Mouse (Mus musculus): Measurements from ENCODE around the gene Mtif3. TPM values are rescaled to one million over a fixed set of nuclear protein-coding genes. Genes with fewer than 3 reads are reported as not detected.
"Not testable (repeated sequence)": the region's sequence is repeated elsewhere in the genome, so short reads cannot be mapped to it uniquely, and the experiment has no call there.

Gene Mtif3
- polyA plus RNA-seq, 1 experiment from 2014 or later = 26.8 TPM

DNA sequence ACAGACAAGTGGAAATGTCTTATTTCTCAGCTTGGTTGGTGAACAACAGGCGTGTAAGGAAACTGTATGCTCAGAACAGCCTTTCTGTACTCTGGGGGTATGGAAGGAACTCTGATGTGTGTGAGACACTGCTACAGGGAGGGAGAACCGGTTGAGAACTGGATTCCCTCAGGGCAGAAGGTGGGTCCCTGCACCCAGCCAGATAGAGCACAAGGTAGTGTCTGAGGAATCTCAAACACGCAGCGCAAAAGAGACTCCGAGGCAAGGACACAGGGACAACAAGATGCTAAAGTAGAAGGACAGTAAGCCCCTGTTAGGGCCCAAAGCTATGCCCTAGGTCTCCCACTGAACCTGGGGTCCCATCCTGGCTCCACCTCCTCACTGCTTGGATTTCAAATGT lies 36.9 kb downstream of the Mtif3 start:
- no peak overlapping the region for H3K9ac ChIP-seq
- no peaks in the 10 kb centered on the region for H3K27me3 ChIP-seq (replicated peaks)
- H3K4me1 ChIP-seq = no peaks in the 10 kb centered on the region
- H3K9me3 ChIP-seq = no peaks in the 10 kb centered on the region
- H3K36me3 ChIP-seq = no peaks in the 10 kb centered on the region
- no peak overlapping the region for H3K4me2 ChIP-seq (replicated peaks)
- H3K27ac ChIP-seq = no peak overlapping the region
- H3K4me3 ChIP-seq = no peak overlapping the region
- no peak for ATAC-seq (ENCODE audit: low FRiP score, low read depth)
- 89% methylated on average over 5 of the region's 5 CpGs for WGBS

DNA sequence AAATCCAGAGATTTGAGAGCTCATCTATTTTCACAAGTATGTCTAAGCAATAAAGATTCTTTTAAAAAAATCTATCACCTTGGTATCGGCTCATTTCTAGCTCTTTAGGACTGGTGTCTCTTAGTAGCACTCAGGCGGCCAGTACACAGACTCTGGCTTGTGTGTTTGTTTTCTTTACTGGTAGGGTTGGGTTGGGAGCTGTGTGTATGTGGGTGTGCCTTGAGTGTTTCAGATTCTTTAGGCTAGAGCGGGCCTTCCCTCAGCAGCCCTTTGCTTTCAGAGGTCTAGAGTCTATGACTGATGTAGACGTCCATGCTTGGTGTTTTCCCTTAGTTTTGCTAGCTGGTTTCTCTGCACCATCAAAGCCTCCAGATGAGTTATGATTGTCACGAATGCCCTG lies 40.1 kb downstream of the Mtif3 start:
- WGBS = 78% methylated on average over 5 of the region's 5 CpGs
- Histone ChIP-seq H3K27ac (no peak overlapping the region), H3K27me3 (replicated peaks) (no peaks in the 10 kb centered on the region), H3K9me3 (no peaks in the 10 kb centered on the region), H3K9ac (no peak overlapping the region), H3K36me3 (no peaks in the 10 kb centered on the region), H3K4me3 (no peak overlapping the region), H3K4me1 (peaks cover 16% of the 10 kb centered on the region), H3K4me2 (replicated peaks) (no peak overlapping the region)
- no peak for ATAC-seq (ENCODE audit: low FRiP score, low read depth)

DNA sequence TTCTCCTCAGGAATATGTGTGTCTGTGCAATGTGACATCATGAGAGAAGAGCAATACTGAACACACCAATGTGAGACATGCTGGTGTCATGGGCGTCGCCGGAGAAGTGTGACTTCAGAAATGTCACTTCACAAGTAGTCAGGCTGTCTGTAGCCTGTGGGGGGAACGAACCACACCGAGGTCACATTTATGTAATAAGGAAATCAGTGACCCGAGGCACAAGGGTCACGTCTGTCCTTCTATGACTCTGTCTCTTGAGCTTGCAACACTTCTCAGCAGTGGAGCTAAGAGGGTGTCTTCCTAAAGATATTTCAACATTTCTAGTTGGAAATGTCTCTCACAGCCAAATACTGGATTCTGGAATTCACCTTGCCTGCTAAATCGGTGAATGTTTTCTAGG lies 42.4 kb downstream of the Mtif3 start:
- Histone ChIP-seq H3K9me3 (no peaks in the 10 kb centered on the region), H3K9ac (no peak overlapping the region), H3K36me3 (no peaks in the 10 kb centered on the region), H3K4me2 (replicated peaks) (peak overlapping the region; percentile 67), H3K27ac (no peak overlapping the region), H3K27me3 (replicated peaks) (no peaks in the 10 kb centered on the region), H3K4me1 (peaks cover 16% of the 10 kb centered on the region), H3K4me3 (no peak overlapping the region; the same call in 1 of the 2 replicates)
- ATAC-seq (ENCODE audit: low FRiP score, low read depth) = no peak
- 33% methylated on average over 8 of the region's 8 CpGs for WGBS

DNA sequence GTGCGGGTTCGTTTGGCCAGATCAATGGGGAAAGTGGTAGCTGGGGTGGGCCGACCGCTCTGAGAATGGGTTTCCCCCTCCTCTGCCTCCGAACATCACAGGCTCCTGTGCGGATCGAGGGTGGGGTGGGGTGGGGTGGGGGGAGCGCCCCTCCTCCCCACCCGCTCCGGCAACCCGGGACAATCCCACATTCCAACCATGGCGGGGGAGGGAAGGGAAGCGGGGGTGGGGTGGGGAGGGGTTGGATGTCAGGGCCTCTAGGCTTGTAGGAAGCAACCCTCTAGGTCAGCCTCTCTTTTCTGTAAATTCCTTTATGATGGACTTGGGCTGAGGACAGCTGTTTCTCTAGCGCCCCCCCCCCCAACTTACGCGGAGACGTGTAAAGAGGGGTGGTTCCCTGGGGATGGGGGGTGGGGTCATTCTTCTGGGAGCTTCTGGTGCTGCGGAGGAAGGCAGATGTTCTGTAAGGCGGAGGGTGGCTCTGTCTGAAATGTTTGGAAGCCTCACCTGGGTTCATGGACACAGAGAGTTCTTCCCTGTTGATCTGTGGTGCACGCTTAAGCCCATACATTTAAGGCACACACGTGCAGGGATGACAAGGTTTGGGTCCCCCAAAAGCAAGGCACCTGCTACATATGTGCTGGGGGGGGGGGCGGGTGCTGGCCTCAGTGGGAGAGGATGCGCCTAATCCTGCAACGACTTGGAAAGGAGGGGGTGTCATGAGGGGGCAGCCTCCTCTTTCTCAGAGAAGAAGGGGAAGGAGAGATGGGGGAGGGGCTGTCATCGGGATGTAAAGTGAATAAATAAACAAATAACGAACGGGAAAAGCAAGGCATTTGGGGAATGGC lies 43.1 kb downstream of the Mtif3 start:
- WGBS = 1% methylated on average over 25 of the region's 27 CpGs
- Histone ChIP-seq H3K9ac (peak overlapping the region; percentile 40), H3K4me1 (peaks cover 16% of the 10 kb centered on the region), H3K4me2 (replicated peaks) (peak overlapping the region; percentile 67), H3K27me3 (replicated peaks) (no peaks in the 10 kb centered on the region), H3K4me3 (peak overlapping the region; percentile 23), H3K9me3 (no peaks in the 10 kb centered on the region), H3K27ac (no peak overlapping the region), H3K36me3 (no peaks in the 10 kb centered on the region)
- peak; percentile 58 for ATAC-seq (ENCODE audit: low FRiP score, low read depth)

DNA sequence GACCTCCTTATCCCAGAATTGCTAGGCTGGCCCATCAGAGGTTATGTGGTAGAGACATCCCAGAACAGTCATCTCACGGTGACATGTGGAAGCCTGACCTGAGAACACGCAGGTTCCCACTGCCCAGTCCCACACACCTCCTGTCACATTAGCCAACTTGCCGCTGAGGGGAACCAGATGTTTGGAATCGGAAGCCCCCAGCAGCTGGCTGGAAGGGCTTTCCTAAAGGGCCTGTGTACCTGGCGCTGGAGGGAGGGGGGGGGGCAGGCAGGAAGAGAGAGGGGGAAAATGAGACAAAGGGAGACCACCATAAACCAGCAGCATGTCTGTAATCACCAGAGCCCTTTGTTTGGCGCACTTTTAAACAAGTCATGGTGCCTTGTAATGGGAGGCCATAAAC lies 43.7 kb downstream of the Mtif3 start:
- H3K4me2 ChIP-seq (replicated peaks) = peak overlapping the region; percentile 67
- no peaks in the 10 kb centered on the region for H3K27me3 ChIP-seq (replicated peaks)
- ATAC-seq (ENCODE audit: low FRiP score, low read depth) = peak; percentile 56
- 6% methylated on average over 6 of the region's 6 CpGs for WGBS
- H3K4me1 ChIP-seq = peaks cover 16% of the 10 kb centered on the region
- no peaks in the 10 kb centered on the region for H3K9me3 ChIP-seq
- H3K4me3 ChIP-seq = peak overlapping the region; percentile 23; the same call in 1 of the 2 replicates
- no peak overlapping the region for H3K27ac ChIP-seq
- 0 out of 2 replicates have a peak overlapping the region, but pooled peaks have one; percentile 40 for H3K9ac ChIP-seq
- no peaks in the 10 kb centered on the region for H3K36me3 ChIP-seq

DNA sequence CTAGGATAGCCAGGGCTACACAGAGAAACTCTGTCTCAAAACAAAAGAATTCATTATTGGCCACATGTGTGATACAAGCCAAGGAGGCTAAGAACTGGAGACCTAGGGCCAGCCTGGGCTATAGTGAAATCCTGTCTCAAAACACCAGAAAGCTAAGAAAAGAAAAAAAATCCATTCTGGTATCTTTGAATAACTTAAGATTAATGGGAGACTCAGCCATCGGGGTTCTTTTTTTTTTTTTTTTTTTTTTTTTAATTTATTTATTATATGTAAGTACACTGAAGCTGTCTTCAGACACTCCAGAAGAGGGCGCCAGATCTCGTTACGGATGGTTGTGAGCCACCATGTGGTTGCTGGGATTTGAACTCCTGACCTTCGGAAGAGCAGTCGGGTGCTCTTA lies 46.2 kb downstream of the Mtif3 start:
- H3K4me1 ChIP-seq = peaks cover 16% of the 10 kb centered on the region
- not testable (repeated sequence) for H3K4me3 ChIP-seq; H3K9ac ChIP-seq; H3K27ac ChIP-seq; H3K9me3 ChIP-seq; H3K4me2 ChIP-seq (replicated peaks); ATAC-seq (ENCODE audit: low FRiP score, low read depth); H3K27me3 ChIP-seq (replicated peaks); H3K36me3 ChIP-seq
- 88% methylated on average over 6 of the region's 6 CpGs for WGBS

DNA sequence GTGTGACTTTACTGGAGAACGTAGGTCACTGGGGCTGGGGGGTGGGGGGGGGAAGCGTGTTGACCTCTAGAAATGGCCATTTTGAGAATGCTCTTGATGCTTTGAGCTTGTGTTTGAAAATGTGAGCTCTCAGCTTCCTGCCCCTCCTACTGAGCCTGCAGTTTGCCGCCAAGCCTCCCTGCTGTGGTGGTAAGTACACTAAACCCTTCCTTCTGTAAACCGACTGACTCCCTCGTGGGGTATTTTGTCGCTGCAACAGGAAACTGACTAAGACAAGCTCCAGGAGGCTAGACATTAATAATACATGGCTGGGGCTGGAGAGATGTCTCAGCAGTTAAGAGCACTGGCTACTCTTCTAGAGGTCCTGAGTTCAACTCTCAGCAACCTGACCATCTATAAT lies 46.8 kb downstream of the Mtif3 start:
- no peak for ATAC-seq (ENCODE audit: low FRiP score, low read depth)
- H3K4me1 ChIP-seq = peaks cover 16% of the 10 kb centered on the region
- no peaks in the 10 kb centered on the region for H3K9me3 ChIP-seq
- no peak overlapping the region for H3K27ac ChIP-seq
- no peaks in the 10 kb centered on the region for H3K36me3 ChIP-seq
- 35% methylated on average over 6 of the region's 6 CpGs for WGBS
- no peak overlapping the region for H3K4me3 ChIP-seq
- peaks cover 9% of the 10 kb centered on the region; the same call in 1 of the 2 replicates for H3K27me3 ChIP-seq (replicated peaks)
- H3K9ac ChIP-seq = no peak overlapping the region
- H3K4me2 ChIP-seq (replicated peaks) = no peak overlapping the region

DNA sequence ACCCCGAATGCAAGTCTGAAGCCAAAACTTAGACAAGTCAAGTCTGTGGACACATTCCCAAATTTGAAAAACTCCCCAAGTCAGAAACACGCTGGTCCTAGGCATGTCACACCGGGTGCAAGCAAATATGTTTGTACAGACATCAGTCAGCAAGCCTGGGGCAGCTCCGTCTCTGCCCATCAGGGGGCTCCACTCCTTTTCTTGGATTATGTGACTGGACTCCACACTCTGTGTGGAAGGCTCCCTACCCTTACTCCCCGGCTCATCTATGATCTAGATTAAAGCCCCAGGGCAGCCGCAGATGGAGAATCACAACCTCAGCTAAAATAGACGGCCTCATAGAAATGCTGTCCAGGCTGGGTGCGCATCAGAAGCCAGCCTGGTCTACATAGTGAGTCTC lies 47.3 kb downstream of the Mtif3 start:
- no peak overlapping the region for H3K4me3 ChIP-seq
- H3K27me3 ChIP-seq (replicated peaks) = peaks cover 9% of the 10 kb centered on the region; the same call in 1 of the 2 replicates
- no peaks in the 10 kb centered on the region for H3K36me3 ChIP-seq
- H3K27ac ChIP-seq = no peak overlapping the region
- H3K9me3 ChIP-seq = no peaks in the 10 kb centered on the region
- no peak overlapping the region for H3K4me2 ChIP-seq (replicated peaks)
- H3K9ac ChIP-seq = no peak overlapping the region
- no peak for ATAC-seq (ENCODE audit: low FRiP score, low read depth)
- WGBS = 76% methylated on average over 8 of the region's 8 CpGs
- peaks cover 16% of the 10 kb centered on the region for H3K4me1 ChIP-seq

DNA sequence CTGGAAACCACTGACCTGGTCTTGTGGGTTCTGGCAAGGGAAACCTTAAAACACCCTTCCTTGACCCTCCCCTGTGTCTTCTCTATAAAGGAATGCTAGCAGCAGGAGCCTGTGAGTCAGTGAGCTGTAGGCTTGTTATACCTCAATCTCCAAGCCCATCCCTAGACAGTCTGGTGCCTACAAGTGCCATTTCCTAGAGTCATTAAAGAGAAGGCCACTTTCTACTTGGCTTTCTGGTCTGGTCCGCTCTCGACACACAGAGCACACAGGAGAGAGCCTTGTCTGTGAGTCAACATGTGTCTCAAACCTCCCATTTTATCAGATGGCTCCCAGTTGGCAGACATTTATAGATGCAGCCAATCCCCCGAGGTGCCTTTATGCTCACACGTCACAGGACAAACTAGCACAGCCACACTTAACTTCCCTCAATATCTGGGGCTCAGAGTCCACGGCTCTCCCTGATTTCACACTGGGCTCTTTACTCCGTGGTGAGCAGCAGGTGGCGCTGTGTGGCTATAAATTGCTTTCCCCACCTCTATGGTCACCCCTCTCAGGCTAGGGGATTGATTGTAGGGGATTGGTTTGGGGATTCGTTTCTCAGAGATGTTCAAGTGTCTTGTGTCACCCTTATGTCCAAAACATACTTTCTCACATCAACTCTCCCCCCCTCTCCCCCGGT lies 49.4 kb downstream of the Mtif3 start:
- Histone ChIP-seq H3K27me3 (replicated peaks) (peaks cover 9% of the 10 kb centered on the region; the same call in 1 of the 2 replicates), H3K27ac (no peak overlapping the region), H3K4me3 (no peak overlapping the region), H3K4me2 (replicated peaks) (no peak overlapping the region), H3K36me3 (no peaks in the 10 kb centered on the region), H3K9ac (no peak overlapping the region), H3K9me3 (no peaks in the 10 kb centered on the region), H3K4me1 (no peaks in the 10 kb centered on the region)
- ATAC-seq (ENCODE audit: low FRiP score, low read depth) = no peak
- WGBS = 25% methylated on average over 9 of the region's 9 CpGs

DNA sequence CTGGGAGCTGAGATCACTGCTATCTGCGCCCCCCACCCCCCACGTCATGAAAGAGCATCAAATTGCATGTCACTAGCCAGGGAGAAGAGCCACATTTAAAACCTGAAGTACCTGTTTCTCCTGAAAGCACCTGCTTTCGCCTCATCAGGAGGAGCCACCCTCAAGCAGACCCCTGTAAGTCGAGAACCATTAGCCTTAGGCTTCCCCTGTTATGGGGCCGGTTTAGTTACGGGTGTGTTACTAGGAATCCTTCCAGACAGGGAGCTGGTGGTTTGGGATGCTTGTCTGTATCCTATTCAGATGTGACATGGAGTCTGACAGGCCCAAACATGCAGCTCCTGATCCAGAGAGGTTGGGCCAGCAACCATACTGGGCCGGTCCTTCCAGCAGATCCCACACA lies 50.2 kb downstream of the Mtif3 start:
- peaks cover 9% of the 10 kb centered on the region; the same call in 1 of the 2 replicates for H3K27me3 ChIP-seq (replicated peaks)
- no peaks in the 10 kb centered on the region for H3K4me1 ChIP-seq
- H3K4me3 ChIP-seq = no peak overlapping the region
- no peak overlapping the region for H3K27ac ChIP-seq
- H3K9me3 ChIP-seq = no peaks in the 10 kb centered on the region
- no peaks in the 10 kb centered on the region for H3K36me3 ChIP-seq
- no peak overlapping the region for H3K9ac ChIP-seq
- ATAC-seq (ENCODE audit: low FRiP score, low read depth) = no peak
- no peak overlapping the region for H3K4me2 ChIP-seq (replicated peaks)
- WGBS = 88% methylated on average over 7 of the region's 7 CpGs

DNA sequence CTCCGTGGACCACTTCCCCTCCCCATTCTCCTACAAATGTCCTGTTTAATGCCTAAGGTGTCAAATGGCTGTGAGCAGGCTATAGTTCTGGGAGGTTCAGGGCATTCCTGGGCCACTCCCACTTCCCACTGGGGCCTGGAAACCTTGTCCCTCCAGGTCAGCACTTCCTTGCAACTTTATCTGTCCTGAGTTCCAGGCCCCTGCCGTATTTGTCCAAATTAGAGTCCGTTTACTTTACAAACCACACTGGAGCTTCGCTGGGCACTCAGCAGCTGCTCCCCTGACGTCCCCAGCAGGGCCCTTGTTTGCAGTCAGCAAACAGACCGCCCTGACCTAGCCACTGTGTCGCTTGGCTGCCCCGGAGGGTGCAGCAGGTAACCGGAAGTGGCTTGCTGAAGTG lies 51.4 kb downstream of the Mtif3 start:
- H3K9ac ChIP-seq = no peak overlapping the region
- H3K9me3 ChIP-seq = no peaks in the 10 kb centered on the region
- H3K36me3 ChIP-seq = no peaks in the 10 kb centered on the region
- H3K4me3 ChIP-seq = no peak overlapping the region
- H3K27ac ChIP-seq = no peak overlapping the region
- WGBS = 20% methylated on average over 9 of the region's 9 CpGs
- peaks cover 9% of the 10 kb centered on the region; the same call in 1 of the 2 replicates for H3K27me3 ChIP-seq (replicated peaks)
- no peaks in the 10 kb centered on the region for H3K4me1 ChIP-seq
- no peak overlapping the region for H3K4me2 ChIP-seq (replicated peaks)
- no peak for ATAC-seq (ENCODE audit: low FRiP score, low read depth)

DNA sequence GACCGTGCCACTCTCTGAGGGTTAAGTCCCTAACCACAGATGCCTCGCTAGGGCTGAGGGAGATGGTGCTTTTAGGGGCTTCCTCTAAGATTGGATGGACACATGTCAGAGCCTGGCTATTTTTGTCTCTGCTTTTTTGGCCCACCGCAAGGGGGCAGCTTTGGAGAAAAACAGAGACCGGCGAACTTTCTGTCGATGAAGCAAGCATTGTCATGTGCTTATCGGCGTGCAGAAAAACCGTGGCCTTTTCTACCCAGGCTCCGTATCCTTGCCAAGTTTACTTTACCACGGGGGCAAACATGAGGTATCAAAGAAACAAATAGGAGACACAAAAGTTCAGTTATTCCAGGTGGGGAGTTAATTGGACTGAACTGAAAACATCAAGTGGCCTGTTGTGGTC lies 55.0 kb downstream of the Mtif3 start:
- Histone ChIP-seq H3K4me2 (replicated peaks) (no peak overlapping the region), H3K4me3 (no peak overlapping the region)

More for the DNA sequence above, 55.0 kb downstream of the Mtif3 start:
- Histone ChIP-seq H3K4me1 (no peaks in the 10 kb centered on the region), H3K36me3 (no peaks in the 10 kb centered on the region), H3K27me3 (replicated peaks) (peaks cover 4% of the 10 kb centered on the region; the same call in 1 of the 2 replicates), H3K9ac (no peak overlapping the region), H3K9me3 (no peaks in the 10 kb centered on the region), H3K27ac (no peak overlapping the region)
- 58% methylated on average over 11 of the region's 11 CpGs for WGBS
- no peak for ATAC-seq (ENCODE audit: low FRiP score, low read depth)

All from neural tube, embryonic 12.5 days (tissue).